Mouse (Mus musculus) limb, embryonic 13.5 days (tissue): Measurements from ENCODE around the gene Pkp2. TPM values are rescaled to one million over a fixed set of nuclear protein-coding genes. Genes with fewer than 3 reads are reported as not detected.
"Not testable (repeated sequence)": the region's sequence is repeated elsewhere in the genome, so short reads cannot be mapped to it uniquely, and the experiment has no call there.

Source experiments
- ATAC-seq: fragments of 200-750 bp; cut with Nextera tagmentation; 2 replicates; pipeline ENCODE4 v1.8.0; 2017; ENCODE audit warnings: low read depth, moderate number of reproducible peaks, moderate TSS enrichment; ENCODE audit not compliant: low FRiP score
- H3K27ac ChIP-seq: fragments of 300-500 bp; sonication (generic); 2 replicates; pipeline ENCODE4 v1.5.1; 2015; ENCODE audit warnings: inconsistent platforms, mild to moderate bottlenecking, moderate library complexity
- H3K27me3 ChIP-seq: fragments of 300-500 bp; sonication (generic); 2 replicates; pipeline ENCODE4 v1.6.1; 2015; ENCODE audit warnings: mild to moderate bottlenecking, inconsistent platforms
- H3K36me3 ChIP-seq: fragments of 300-500 bp; sonication (generic); 2 replicates; pipeline ENCODE4 v1.6.1; 2015; ENCODE audit warnings: inconsistent platforms, mild to moderate bottlenecking, moderate library complexity
- H3K4me1 ChIP-seq: fragments of 300-500 bp; sonication (generic); 2 replicates; pipeline ENCODE4 v1.6.1; 2015; ENCODE audit warnings: inconsistent platforms
- H3K4me2 ChIP-seq: fragments of 300-500 bp; sonication (generic); replicated peaks from 2 replicates; pipeline ENCODE4 v1.6.1; 2015; ENCODE audit warnings: inconsistent platforms, mild to moderate bottlenecking, moderate library complexity
- H3K4me3 ChIP-seq: fragments of 300-500 bp; sonication (generic); 2 replicates; pipeline ENCODE4 v1.5.1; 2015; ENCODE audit warnings: moderate library complexity, mild to moderate bottlenecking, inconsistent platforms
- H3K9ac ChIP-seq: fragments of 300-500 bp; sonication (generic); 2 replicates; pipeline ENCODE4 v1.6.1; 2015; ENCODE audit warnings: mild to moderate bottlenecking, inconsistent platforms
- H3K9me3 ChIP-seq: fragments of 300-500 bp; sonication (generic); 2 replicates; pipeline ENCODE4 v1.6.1; 2016; ENCODE audit warnings: inconsistent platforms
- WGBS: fragments of 180-500 bp; shearing (Covaris S2); methylation state at CpG from one replicate; pipeline ENCODE4 v1.1.7; 2015; 5-methylcytosine and 5-hydroxymethylcytosine counted together
- polyA plus RNA-seq: library from polyadenylated mRNA; unstranded; fragments of >200 nt; fragmentation: Nextera tagmentation; extraction: Ambion mirVana; gene quantifications from 2 replicates; pipeline ENCODE4 v1.2.1, GENCODE M21; 2015

Gene Pkp2
- polyA plus RNA-seq, 1 experiment from 2014 or later, result 1.7 TPM

GRCm38 (mm10) chr16:16230439-16230838 is 17.3 kb downstream of the Pkp2 start:
- Histone ChIP-seq H3K27me3 (no peaks in the 10 kb centered on the region), H3K4me3 (no peak overlapping the region), H3K4me1 (no peaks in the 10 kb centered on the region), H3K9ac (no peak overlapping the region), H3K4me2 (no peak overlapping the region), H3K9me3 (no peaks in the 10 kb centered on the region), H3K27ac (no peak overlapping the region), H3K36me3 (no peaks in the 10 kb centered on the region)
- WGBS, result 91% methylated on average over 5 of the region's 5 CpGs
- no peak for ATAC-seq

- Histone ChIP-seq H3K4me3 (no peak overlapping the region), H3K9me3 (0 out of 2 replicates have a peak, but pooled peaks cover 3% of the 10 kb centered on the region), H3K9ac (no peak overlapping the region), H3K4me1 (no peaks in the 10 kb centered on the region), H3K27me3 (no peaks in the 10 kb centered on the region), H3K4me2 (no peak overlapping the region), H3K36me3 (no peaks in the 10 kb centered on the region), H3K27ac (no peak overlapping the region)
- 90% methylated on average over 2 of the region's 2 CpGs for WGBS
- no peak for ATAC-seq
These were observed 20.8 kb downstream of the Pkp2 start for GRCm38 (mm10) chr16:16233919-16234318.

- not testable (repeated sequence) for H3K4me2 ChIP-seq, H3K4me3 ChIP-seq, H3K27me3 ChIP-seq, H3K36me3 ChIP-seq, ATAC-seq, H3K9ac ChIP-seq, H3K27ac ChIP-seq, H3K9me3 ChIP-seq, H3K4me1 ChIP-seq
- 80% methylated on average over 9 of the region's 9 CpGs for WGBS
These were observed 23.6 kb downstream of the Pkp2 start for GRCm38 (mm10) chr16:16236681-16237080.

- H3K9me3 ChIP-seq, result 0 out of 2 replicates have a peak, but pooled peaks cover 3% of the 10 kb centered on the region
- H3K36me3 ChIP-seq, result no peaks in the 10 kb centered on the region
- no peak overlapping the region for H3K4me2 ChIP-seq
- H3K4me3 ChIP-seq, result no peak overlapping the region
- no peaks in the 10 kb centered on the region for H3K4me1 ChIP-seq
- H3K27ac ChIP-seq, result no peak overlapping the region
- no peak for ATAC-seq
- WGBS, result 83% methylated on average over 2 of the region's 2 CpGs
- no peaks in the 10 kb centered on the region for H3K27me3 ChIP-seq
- H3K9ac ChIP-seq, result no peak overlapping the region
These were observed 25.2 kb downstream of the Pkp2 start for GRCm38 (mm10) chr16:16238356-16238755.

GRCm38 (mm10) chr16:16244711-16245110 is 31.6 kb downstream of the Pkp2 start:
- no peak overlapping the region for H3K27ac ChIP-seq

GRCm38 (mm10) chr16:16250470-16250869 is 37.4 kb downstream of the Pkp2 start:
- no peak overlapping the region for H3K4me3 ChIP-seq
- no peak overlapping the region for H3K4me2 ChIP-seq
- H3K9me3 ChIP-seq, result no peaks in the 10 kb centered on the region
- 60% methylated on average over 2 of the region's 2 CpGs for WGBS
- no peak overlapping the region for H3K27ac ChIP-seq
- H3K4me1 ChIP-seq, result 0 out of 2 replicates have a peak, but pooled peaks cover 5% of the 10 kb centered on the region
- no peaks in the 10 kb centered on the region for H3K36me3 ChIP-seq
- ATAC-seq, result no peak
- H3K9ac ChIP-seq, result no peak overlapping the region
- H3K27me3 ChIP-seq, result no peaks in the 10 kb centered on the region

More at GRCm38 (mm10) chr16:16244711-16245110, 31.6 kb downstream of the Pkp2 start:
- no peaks in the 10 kb centered on the region for H3K27me3 ChIP-seq
- WGBS, result 73% methylated on average over 2 of the region's 2 CpGs
- H3K4me1 ChIP-seq, result no peaks in the 10 kb centered on the region
- H3K4me3 ChIP-seq, result no peak overlapping the region
- H3K36me3 ChIP-seq, result no peaks in the 10 kb centered on the region
- ATAC-seq, result no peak
- H3K9ac ChIP-seq, result no peak overlapping the region
- H3K4me2 ChIP-seq, result no peak overlapping the region
- H3K9me3 ChIP-seq, result no peaks in the 10 kb centered on the region

GRCm38 (mm10) chr16:16253326-16254074 is 40.4 kb downstream of the Pkp2 start:
- Histone ChIP-seq H3K4me1 (peaks cover 8% of the 10 kb centered on the region; the same call in 1 of the 2 replicates), H3K27ac (no peak overlapping the region), H3K36me3 (no peaks in the 10 kb centered on the region), H3K9ac (no peak overlapping the region), H3K4me2 (no peak overlapping the region), H3K27me3 (no peaks in the 10 kb centered on the region), H3K9me3 (no peaks in the 10 kb centered on the region), H3K4me3 (no peak overlapping the region)
- 8% methylated on average over 4 of the region's 4 CpGs for WGBS
- peak; percentile 8; the same call in 1 of the 2 replicates for ATAC-seq

- H3K4me1 ChIP-seq, result peaks cover 8% of the 10 kb centered on the region; the same call in 1 of the 2 replicates
- H3K36me3 ChIP-seq, result no peaks in the 10 kb centered on the region
- no peak overlapping the region for H3K9ac ChIP-seq
- H3K4me3 ChIP-seq, result no peak overlapping the region
- H3K9me3 ChIP-seq, result no peaks in the 10 kb centered on the region
- H3K4me2 ChIP-seq, result no peak overlapping the region
- no peak overlapping the region for H3K27ac ChIP-seq
- ATAC-seq, result no peak
- no peaks in the 10 kb centered on the region for H3K27me3 ChIP-seq
- 57% methylated on average over 1 of the region's 1 CpGs for WGBS
These were observed 42.1 kb downstream of the Pkp2 start for GRCm38 (mm10) chr16:16255217-16255616.

GRCm38 (mm10) chr16:16255874-16256273 is 42.8 kb downstream of the Pkp2 start:
- no peaks in the 10 kb centered on the region for H3K9me3 ChIP-seq
- H3K9ac ChIP-seq, result no peak overlapping the region
- H3K36me3 ChIP-seq, result no peaks in the 10 kb centered on the region
- peaks cover 8% of the 10 kb centered on the region; the same call in 1 of the 2 replicates for H3K4me1 ChIP-seq
- WGBS, result 35% methylated on average over 7 of the region's 7 CpGs
- no peak overlapping the region for H3K27ac ChIP-seq
- no peak for ATAC-seq
- H3K4me2 ChIP-seq, result no peak overlapping the region
- H3K27me3 ChIP-seq, result no peaks in the 10 kb centered on the region
- H3K4me3 ChIP-seq, result no peak overlapping the region

GRCm38 (mm10) chr16:16256672-16257071 is 43.6 kb downstream of the Pkp2 start:
- 50% methylated on average over 1 of the region's 1 CpGs for WGBS
- no peak overlapping the region for H3K9ac ChIP-seq
- no peaks in the 10 kb centered on the region for H3K9me3 ChIP-seq
- H3K27ac ChIP-seq, result no peak overlapping the region
- H3K4me2 ChIP-seq, result no peak overlapping the region
- no peak for ATAC-seq
- H3K27me3 ChIP-seq, result no peaks in the 10 kb centered on the region
- no peak overlapping the region for H3K4me3 ChIP-seq
- H3K4me1 ChIP-seq, result peaks cover 8% of the 10 kb centered on the region; the same call in 1 of the 2 replicates
- no peaks in the 10 kb centered on the region for H3K36me3 ChIP-seq

GRCm38 (mm10) chr16:16260882-16261281 is 47.8 kb downstream of the Pkp2 start:
- Histone ChIP-seq H3K9me3 (no peaks in the 10 kb centered on the region), H3K36me3 (no peaks in the 10 kb centered on the region), H3K27me3 (no peaks in the 10 kb centered on the region), H3K4me2 (no peak overlapping the region), H3K9ac (no peak overlapping the region), H3K4me1 (peaks cover 3% of the 10 kb centered on the region; the same call in 1 of the 2 replicates), H3K4me3 (no peak overlapping the region), H3K27ac (no peak overlapping the region)
- 89% methylated on average over 5 of the region's 5 CpGs for WGBS
- ATAC-seq, result no peak

GRCm38 (mm10) chr16:16261481-16261880 is 48.4 kb downstream of the Pkp2 start:
- Histone ChIP-seq H3K4me3 (no peak overlapping the region), H3K9ac (no peak overlapping the region), H3K27me3 (no peaks in the 10 kb centered on the region), H3K4me2 (no peak overlapping the region), H3K36me3 (no peaks in the 10 kb centered on the region), H3K9me3 (no peaks in the 10 kb centered on the region), H3K27ac (no peak overlapping the region), H3K4me1 (no peaks in the 10 kb centered on the region)
- WGBS, result 88% methylated on average over 6 of the region's 6 CpGs
- ATAC-seq, result no peak

- no peak overlapping the region for H3K4me2 ChIP-seq
- no peak overlapping the region for H3K9ac ChIP-seq
- H3K27ac ChIP-seq, result no peak overlapping the region
- H3K4me3 ChIP-seq, result no peak overlapping the region
- no peaks in the 10 kb centered on the region for H3K36me3 ChIP-seq
- H3K9me3 ChIP-seq, result no peaks in the 10 kb centered on the region
- no peak for ATAC-seq
- no peaks in the 10 kb centered on the region for H3K27me3 ChIP-seq
- WGBS, result 91% methylated on average over 3 of the region's 3 CpGs
- no peaks in the 10 kb centered on the region for H3K4me1 ChIP-seq
These were observed 49.3 kb downstream of the Pkp2 start for GRCm38 (mm10) chr16:16262436-16262835.
